Mouse (Mus musculus) midbrain, embryonic 16.5 days (tissue): ENCODE results near the gene Gm16253. TPM values are rescaled to one million over a fixed set of nuclear protein-coding genes. Genes with fewer than 3 reads are reported as not detected.
A peak's percentile ranks its signal among the peaks of the same experiment; 100 is the strongest.

ENCODE experiments used
- ATAC-seq: fragments of 200-750 bp; cut with Nextera tagmentation; 2 replicates; pipeline ENCODE4 v1.8.0; 2017; ENCODE audit warnings: moderate TSS enrichment
- H3K27ac ChIP-seq: fragments of 300-500 bp; sonication (generic); 2 replicates; pipeline ENCODE4 v1.5.1; 2014; ENCODE audit warnings: mild to moderate bottlenecking, low read length, mixed read lengths
- H3K27me3 ChIP-seq: fragments of 300-500 bp; sonication (generic); 2 replicates; pipeline ENCODE4 v1.6.1; 2014; ENCODE audit warnings: low read depth, low read length, mixed read lengths; ENCODE audit not compliant: control insufficient read depth, insufficient read depth
- H3K36me3 ChIP-seq: fragments of 300-500 bp; sonication (generic); 2 replicates; pipeline ENCODE4 v1.6.1; 2014; ENCODE audit warnings: mild to moderate bottlenecking, low read length, moderate library complexity, mixed read lengths; ENCODE audit not compliant: control insufficient read depth, insufficient read depth
- H3K4me1 ChIP-seq: fragments of 300-500 bp; sonication (generic); 2 replicates; pipeline ENCODE4 v1.6.1; 2014; ENCODE audit warnings: mild to moderate bottlenecking, low read length, mixed read lengths; ENCODE audit not compliant: control insufficient read depth, insufficient read depth
- H3K4me2 ChIP-seq: fragments of 300-500 bp; sonication (generic); 2 replicates; pipeline ENCODE4 v1.6.1; 2014; ENCODE audit warnings: mild to moderate bottlenecking, low read length, mixed read lengths
- H3K4me3 ChIP-seq: fragments of 300-500 bp; sonication (generic); 2 replicates; pipeline ENCODE4 v1.5.1; 2014; ENCODE audit warnings: low read depth, mild to moderate bottlenecking, low read length, moderate library complexity, mixed read lengths
- H3K9ac ChIP-seq: fragments of 300-500 bp; sonication (generic); 2 replicates; pipeline ENCODE4 v1.6.1; 2014; ENCODE audit warnings: low read depth, low read length, mixed read lengths
- H3K9me3 ChIP-seq: fragments of 300-500 bp; sonication (generic); replicated peaks from 2 replicates; pipeline ENCODE4 v1.6.1; 2014; ENCODE audit warnings: mild to moderate bottlenecking, low read length, mixed read lengths; ENCODE audit not compliant: control insufficient read depth, poor library complexity, severe bottlenecking
- WGBS: fragments of 180-500 bp; shearing (Covaris S2); extraction: QIAGEN DNeasy Blood & Tissue Kit; methylation state at CpG from one replicate; pipeline ENCODE4 v1.1.7; 2014; 5-methylcytosine and 5-hydroxymethylcytosine counted together
- polyA plus RNA-seq: library from polyadenylated mRNA; unstranded; fragments of >200 nt; fragmentation: Nextera tagmentation; extraction: Ambion mirVana; gene quantifications from 2 replicates; pipeline ENCODE4 v1.2.1, GENCODE M21; 2015

The Gm16253 gene
- polyA plus RNA-seq, 1 experiment from 2014 or later, result 1.8 TPM

DNA sequence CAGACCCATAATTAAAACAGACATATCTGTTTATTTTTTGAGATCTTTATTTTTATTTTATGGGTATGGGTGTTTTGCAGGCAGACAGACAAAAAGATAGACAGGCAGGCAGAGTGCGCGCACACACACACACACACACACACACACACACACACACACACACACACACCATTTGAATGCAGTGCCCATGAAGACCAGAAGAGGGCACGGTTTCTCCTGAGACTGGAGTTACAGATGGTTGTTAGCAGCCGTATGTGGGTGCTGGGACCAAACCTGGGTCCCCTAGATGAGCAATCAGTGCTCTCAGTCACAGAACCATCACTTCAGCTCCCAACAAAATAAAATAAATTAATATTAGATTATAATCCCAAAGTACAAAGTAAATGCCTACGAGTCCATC lies 6.6 kb downstream of the Gm16253 start:
- no peak overlapping the region for H3K4me2 ChIP-seq
- no peaks in the 10 kb centered on the region for H3K9me3 ChIP-seq
- H3K27me3 ChIP-seq, result 0 out of 2 replicates have a peak, but pooled peaks cover 2% of the 10 kb centered on the region
- H3K36me3 ChIP-seq, result no peaks in the 10 kb centered on the region
- H3K27ac ChIP-seq, result no peak overlapping the region
- ATAC-seq, result no peak
- 94% methylated on average over 5 of the region's 5 CpGs for WGBS
- no peak overlapping the region for H3K4me3 ChIP-seq
- H3K9ac ChIP-seq, result no peak overlapping the region
- peaks cover 7% of the 10 kb centered on the region for H3K4me1 ChIP-seq

DNA sequence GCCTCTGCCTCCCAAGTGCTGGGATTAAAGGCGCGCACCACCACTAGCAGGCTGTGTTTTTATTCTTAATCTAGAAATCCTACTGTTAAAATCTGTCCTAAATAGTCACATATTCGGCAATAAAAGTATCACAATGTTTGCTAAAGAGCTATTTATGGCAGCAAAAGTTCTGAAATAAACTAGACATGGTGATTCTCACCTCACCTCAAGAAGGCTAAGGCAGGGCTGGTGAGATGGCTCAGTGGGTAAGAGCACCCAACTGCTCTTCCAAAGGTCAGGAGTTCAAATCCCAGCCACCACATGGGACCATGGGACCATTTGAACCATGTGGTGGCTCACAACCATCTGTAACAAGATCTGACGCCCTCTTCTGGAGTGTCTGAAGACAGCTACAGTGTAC lies 13.9 kb downstream of the Gm16253 start:
- Histone ChIP-seq H3K4me3 (no peak overlapping the region), H3K9me3 (no peaks in the 10 kb centered on the region), H3K36me3 (no peaks in the 10 kb centered on the region), H3K4me1 (peaks cover 20% of the 10 kb centered on the region), H3K9ac (no peak overlapping the region), H3K4me2 (no peak overlapping the region), H3K27me3 (no peaks in the 10 kb centered on the region), H3K27ac (no peak overlapping the region)
- WGBS, result 83% methylated on average over 4 of the region's 4 CpGs
- ATAC-seq, result no peak

GRCm38 (mm10) chr3:96593374-96593773 lies 16.6 kb downstream of the Gm16253 start:
- 1% methylated on average over 10 of the region's 10 CpGs for WGBS
- H3K9me3 ChIP-seq, result no peaks in the 10 kb centered on the region
- ATAC-seq, result no peak

GRCm38 (mm10) chr3:96593790-96594560 lies 17.2 kb downstream of the Gm16253 start, which contains the start of gene Polr3gl:
Polr3gl (minus strand) TSS chr3:96594181.
- WGBS, result 0% methylated on average over 36 of the region's 38 CpGs
- ATAC-seq, result peak; percentile 86
- Histone ChIP-seq H3K4me1 (peaks cover 39% of the 10 kb centered on the region), H3K36me3 (no peaks in the 10 kb centered on the region), H3K4me3 (peak within 1 kb of the TSS; percentile 68), H3K27ac (peak within 1 kb of the TSS; percentile 83), H3K9me3 (no peaks in the 10 kb centered on the region), H3K27me3 (no peaks in the 10 kb centered on the region), H3K4me2 (peak within 1 kb of the TSS; percentile 95), H3K9ac (peak within 1 kb of the TSS; percentile 78)

More at GRCm38 (mm10) chr3:96593374-96593773, 16.6 kb downstream of the Gm16253 start:
- peak overlapping the region; percentile 95 for H3K4me2 ChIP-seq
- peak overlapping the region; percentile 83 for H3K27ac ChIP-seq
- peak overlapping the region; percentile 78 for H3K9ac ChIP-seq
- no peaks in the 10 kb centered on the region for H3K27me3 ChIP-seq
- H3K36me3 ChIP-seq, result no peaks in the 10 kb centered on the region
- peaks cover 33% of the 10 kb centered on the region for H3K4me1 ChIP-seq
- H3K4me3 ChIP-seq, result peak overlapping the region; percentile 68

DNA sequence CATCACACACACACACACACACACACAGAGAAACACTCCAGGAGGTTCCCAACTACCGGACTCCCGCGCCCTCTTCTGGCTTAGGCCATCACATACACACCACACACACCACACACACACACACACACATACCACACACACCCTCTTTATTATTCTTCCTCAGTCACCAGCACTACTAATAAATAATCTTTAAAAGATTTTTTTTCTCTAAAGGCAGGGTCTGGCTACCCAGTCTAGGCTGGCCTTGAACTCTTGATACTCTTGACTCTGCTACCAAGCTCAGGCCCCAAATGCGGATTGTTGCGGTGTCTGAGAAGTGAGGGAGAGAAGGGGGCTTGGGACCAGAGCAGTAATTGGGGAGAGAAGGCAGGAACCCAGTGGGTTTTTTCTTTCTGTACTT lies 18.1 kb downstream of the Gm16253 start:
- H3K4me1 ChIP-seq, result peaks cover 42% of the 10 kb centered on the region
- whole genome bisulfite sequencing, result 80% methylated on average over 5 of the region's 5 CpGs

DNA sequence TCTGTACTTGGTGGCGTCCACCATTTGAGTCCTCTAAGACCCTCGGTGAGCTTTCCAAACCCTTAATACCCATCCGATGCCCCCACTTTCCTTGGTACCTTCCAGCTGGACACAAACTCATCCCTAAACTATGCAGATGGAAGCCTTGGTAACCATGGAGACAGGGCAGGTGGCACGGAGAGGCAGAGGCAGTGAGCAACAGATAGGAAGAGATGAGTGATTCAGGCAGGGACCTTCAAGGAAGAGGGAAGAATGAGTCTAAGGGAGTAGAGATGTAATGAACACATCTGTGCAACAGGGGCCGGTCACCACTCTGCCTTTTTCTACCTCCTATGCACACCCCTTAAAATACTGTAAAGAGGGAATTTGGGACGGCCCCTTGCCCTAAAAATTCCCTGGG lies 18.9 kb downstream of the Gm16253 start:
- Histone ChIP-seq H3K27me3 (no peaks in the 10 kb centered on the region), H3K4me3 (peak overlapping the region; percentile 57), H3K9me3 (no peaks in the 10 kb centered on the region), H3K27ac (peak overlapping the region; percentile 66), H3K36me3 (no peaks in the 10 kb centered on the region), H3K9ac (peak overlapping the region; percentile 85; the same call in 1 of the 2 replicates), H3K4me1 (peaks cover 47% of the 10 kb centered on the region), H3K4me2 (peak overlapping the region; percentile 85)
- whole genome bisulfite sequencing, result 25% methylated on average over 6 of the region's 6 CpGs
- ATAC-seq, result no peak

More for the DNA sequence above, 18.1 kb downstream of the Gm16253 start:
- H3K36me3 ChIP-seq, result no peaks in the 10 kb centered on the region
- H3K4me2 ChIP-seq, result no peak overlapping the region
- no peak for ATAC-seq
- H3K9ac ChIP-seq, result no peak overlapping the region
- no peaks in the 10 kb centered on the region for H3K9me3 ChIP-seq
- no peak overlapping the region for H3K4me3 ChIP-seq
- H3K27ac ChIP-seq, result no peak overlapping the region
- H3K27me3 ChIP-seq, result no peaks in the 10 kb centered on the region

GRCm38 (mm10) chr3:96596228-96596707 lies 19.5 kb downstream of the Gm16253 start, which contains the start of gene Ankrd34a:
Ankrd34a (plus strand) TSS chr3:96596636.
- peak within 1 kb of the TSS; percentile 66 for H3K27ac ChIP-seq
- no peaks in the 10 kb centered on the region for H3K36me3 ChIP-seq
- H3K27me3 ChIP-seq, result no peaks in the 10 kb centered on the region
- ATAC-seq, result no peak
- under 1% methylated on average over 22 of the region's 23 CpGs for WGBS
- H3K4me2 ChIP-seq, result peak within 1 kb of the TSS; percentile 85
- no peaks in the 10 kb centered on the region for H3K9me3 ChIP-seq
- H3K9ac ChIP-seq, result peak within 1 kb of the TSS; percentile 85
- H3K4me3 ChIP-seq, result peak within 1 kb of the TSS; percentile 57
- H3K4me1 ChIP-seq, result peaks cover 47% of the 10 kb centered on the region

DNA sequence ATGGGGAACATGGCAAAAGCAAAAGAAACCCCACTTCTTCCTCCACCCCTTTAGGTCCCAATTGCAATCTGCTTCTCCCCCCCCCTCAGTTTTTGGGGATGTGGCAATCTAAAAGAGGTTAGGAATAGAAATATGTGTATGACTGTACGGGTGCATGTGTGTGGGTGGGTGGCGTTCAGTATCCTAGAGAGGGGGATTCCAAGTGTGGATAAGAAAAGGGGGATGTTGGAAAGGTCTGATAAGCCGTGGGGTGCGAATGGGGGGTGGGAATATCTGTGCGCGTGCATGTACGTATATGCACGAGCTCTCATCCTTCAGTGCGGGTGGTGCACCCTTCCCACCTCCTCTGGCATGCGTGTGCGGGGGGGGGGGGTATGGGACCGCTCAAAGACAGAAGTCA lies 20.1 kb downstream of the Gm16253 start:
- peak overlapping the region; percentile 85 for H3K9ac ChIP-seq
- peaks cover 49% of the 10 kb centered on the region for H3K4me1 ChIP-seq
- H3K4me3 ChIP-seq, result peak overlapping the region; percentile 57
- no peaks in the 10 kb centered on the region for H3K9me3 ChIP-seq
- no peaks in the 10 kb centered on the region for H3K27me3 ChIP-seq
- H3K4me2 ChIP-seq, result peak overlapping the region; percentile 85
- WGBS, result 0% methylated on average over 8 of the region's 12 CpGs
- H3K27ac ChIP-seq, result peak overlapping the region; percentile 66
- ATAC-seq, result no peak
- H3K36me3 ChIP-seq, result no peaks in the 10 kb centered on the region

DNA sequence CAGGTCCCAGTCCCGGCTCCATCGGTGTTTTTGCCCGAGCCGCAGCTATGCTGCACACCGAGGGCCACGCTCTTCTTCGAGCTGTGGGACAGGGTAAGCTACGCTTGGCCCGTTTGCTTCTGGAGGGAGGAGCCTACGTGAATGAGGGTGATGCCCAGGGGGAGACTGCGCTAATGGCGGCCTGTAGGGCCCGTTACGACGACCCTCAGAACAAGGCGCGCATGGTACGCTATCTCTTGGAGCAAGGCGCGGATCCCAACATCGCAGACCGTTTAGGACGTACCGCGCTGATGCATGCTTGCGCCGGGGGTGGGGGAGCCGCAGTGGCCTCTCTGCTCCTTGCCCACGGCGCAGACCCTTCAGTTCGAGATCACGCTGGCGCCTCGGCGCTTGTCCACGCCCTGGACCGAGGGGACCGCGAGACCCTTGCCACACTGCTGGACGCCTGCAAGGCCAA lies 20.7 kb downstream of the Gm16253 start:
- Histone ChIP-seq H3K27me3 (no peaks in the 10 kb centered on the region), H3K27ac (peak overlapping the region; percentile 66), H3K4me2 (peak overlapping the region; percentile 85), H3K36me3 (no peaks in the 10 kb centered on the region), H3K9ac (peak overlapping the region; percentile 85), H3K4me3 (peak overlapping the region; percentile 57), H3K9me3 (no peaks in the 10 kb centered on the region), H3K4me1 (peaks cover 52% of the 10 kb centered on the region)
- under 1% methylated on average over 40 of the region's 40 CpGs for WGBS
- ATAC-seq, result 0 out of 2 replicates have a peak, but pooled peaks have one; percentile 2
